Mouse (Mus musculus) heart, embryonic 12.5 days (tissue): ENCODE data around the gene Csrp1. TPM values are rescaled to one million over a fixed set of nuclear protein-coding genes. Genes with fewer than 3 reads are reported as not detected.

Source experiments
- ATAC-seq: fragments of 200-750 bp; cut with Nextera tagmentation; 2 replicates; pipeline ENCODE4 v1.8.0; 2017; ENCODE audit warnings: moderate TSS enrichment, moderate library complexity; ENCODE audit not compliant: insufficient number of reproducible peaks, low FRiP score
- H3K27ac ChIP-seq: fragments of 300-500 bp; sonication (generic); 2 replicates; pipeline ENCODE4 v1.5.1; 2016; ENCODE audit warnings: mild to moderate bottlenecking, moderate library complexity; ENCODE audit not compliant: poor library complexity, severe bottlenecking
- H3K27me3 ChIP-seq: fragments of 300-500 bp; sonication (generic); replicated peaks from 2 replicates; pipeline ENCODE4 v1.6.1; 2016; ENCODE audit warnings: mild to moderate bottlenecking, moderate library complexity
- H3K36me3 ChIP-seq: fragments of 300-500 bp; sonication (generic); 2 replicates; pipeline ENCODE4 v1.6.1; 2016; ENCODE audit warnings: mild to moderate bottlenecking, moderate library complexity
- H3K4me1 ChIP-seq: fragments of 300-500 bp; sonication (generic); replicated peaks from 2 replicates; pipeline ENCODE4 v1.6.1; 2016; ENCODE audit warnings: mild to moderate bottlenecking
- H3K4me2 ChIP-seq: fragments of 300-500 bp; sonication (generic); 2 replicates; pipeline ENCODE4 v1.6.1; 2016; ENCODE audit warnings: mild to moderate bottlenecking, moderate library complexity
- H3K4me3 ChIP-seq: fragments of 300-500 bp; sonication (generic); 2 replicates; pipeline ENCODE4 v1.5.1; 2016; ENCODE audit warnings: mild to moderate bottlenecking
- H3K9ac ChIP-seq: fragments of 300-500 bp; sonication (generic); 2 replicates; pipeline ENCODE4 v1.6.1; 2016; ENCODE audit warnings: mild to moderate bottlenecking, moderate library complexity
- H3K9me3 ChIP-seq: fragments of 300-500 bp; sonication (generic); replicated peaks from 2 replicates; pipeline ENCODE4 v1.6.1; 2016; ENCODE audit warnings: mild to moderate bottlenecking, moderate library complexity
- WGBS: fragments of 180-500 bp; shearing (Covaris S2); methylation state at CpG from one replicate; pipeline ENCODE4 v1.1.7; 2016; 5-methylcytosine and 5-hydroxymethylcytosine counted together
- polyA plus RNA-seq: library from polyadenylated mRNA; unstranded; fragments of >200 nt; fragmentation: Nextera tagmentation; extraction: Ambion mirVana; gene quantifications from 2 replicates; pipeline ENCODE4 v1.2.1, GENCODE M21; 2016

The Csrp1 gene
- polyA plus RNA-seq, 1 experiment from 2014 or later = 270 TPM

GRCm38 (mm10) chr1:135698046-135698445 is 21.8 kb upstream of the Csrp1 start:
- Histone ChIP-seq H3K27me3 (no peaks in the 10 kb centered on the region), H3K9me3 (no peaks in the 10 kb centered on the region), H3K36me3 (no peaks in the 10 kb centered on the region), H3K27ac (no peak overlapping the region), H3K4me3 (no peak overlapping the region), H3K9ac (no peak overlapping the region), H3K4me2 (peak overlapping the region; percentile 71; the same call in 1 of the 2 replicates), H3K4me1 (peaks cover 34% of the 10 kb centered on the region)
- ATAC-seq = no peak
- WGBS = 33% methylated on average over 6 of the region's 6 CpGs

GRCm38 (mm10) chr1:135698451-135698921 is 21.4 kb upstream of the Csrp1 start:
- 17% methylated on average over 11 of the region's 11 CpGs for WGBS
- no peak for ATAC-seq

GRCm38 (mm10) chr1:135698996-135699705 is 20.7 kb upstream of the Csrp1 start:
- ATAC-seq = peak; percentile 68
- 3% methylated on average over 29 of the region's 29 CpGs for WGBS
- Histone ChIP-seq H3K4me2 (peak overlapping the region; percentile 71), H3K9ac (peak overlapping the region; percentile 49), H3K36me3 (no peaks in the 10 kb centered on the region), H3K9me3 (no peaks in the 10 kb centered on the region), H3K27me3 (no peaks in the 10 kb centered on the region), H3K4me1 (peaks cover 34% of the 10 kb centered on the region), H3K27ac (no peak overlapping the region), H3K4me3 (peak overlapping the region; percentile 38)

More at GRCm38 (mm10) chr1:135698451-135698921, 21.4 kb upstream of the Csrp1 start:
- Histone ChIP-seq H3K36me3 (no peaks in the 10 kb centered on the region), H3K9ac (peak overlapping the region; percentile 49; the same call in 1 of the 2 replicates), H3K9me3 (no peaks in the 10 kb centered on the region), H3K4me1 (peaks cover 34% of the 10 kb centered on the region), H3K4me3 (peak overlapping the region; percentile 38; the same call in 1 of the 2 replicates), H3K27ac (no peak overlapping the region), H3K27me3 (no peaks in the 10 kb centered on the region), H3K4me2 (peak overlapping the region; percentile 71)

GRCm38 (mm10) chr1:135699892-135700291 is 20.0 kb upstream of the Csrp1 start:
- Histone ChIP-seq H3K4me2 (peak overlapping the region; percentile 71), H3K9ac (peak overlapping the region; percentile 49; the same call in 1 of the 2 replicates)
- whole genome bisulfite sequencing = 44% methylated on average over 2 of the region's 2 CpGs

GRCm38 (mm10) chr1:135700605-135701004 is 19.3 kb upstream of the Csrp1 start:
- no peaks in the 10 kb centered on the region for H3K36me3 ChIP-seq
- no peak; the same call in 1 of the 2 replicates for ATAC-seq
- H3K4me1 ChIP-seq = peaks cover 34% of the 10 kb centered on the region
- WGBS = 2% methylated on average over 7 of the region's 7 CpGs
- no peak overlapping the region for H3K27ac ChIP-seq
- H3K4me3 ChIP-seq = no peak overlapping the region
- no peaks in the 10 kb centered on the region for H3K9me3 ChIP-seq
- no peak overlapping the region for H3K9ac ChIP-seq
- H3K4me2 ChIP-seq = no peak overlapping the region
- no peaks in the 10 kb centered on the region for H3K27me3 ChIP-seq

More at GRCm38 (mm10) chr1:135699892-135700291, 20.0 kb upstream of the Csrp1 start:
- ATAC-seq = no peak
- Histone ChIP-seq H3K9me3 (no peaks in the 10 kb centered on the region), H3K4me1 (peaks cover 34% of the 10 kb centered on the region), H3K36me3 (no peaks in the 10 kb centered on the region), H3K27me3 (no peaks in the 10 kb centered on the region), H3K27ac (no peak overlapping the region), H3K4me3 (no peak overlapping the region)

- 45% methylated on average over 3 of the region's 3 CpGs for WGBS
- no peak for ATAC-seq
- Histone ChIP-seq H3K9me3 (no peaks in the 10 kb centered on the region), H3K36me3 (no peaks in the 10 kb centered on the region), H3K27ac (no peak overlapping the region), H3K4me2 (no peak overlapping the region), H3K4me3 (no peak overlapping the region), H3K4me1 (peaks cover 34% of the 10 kb centered on the region), H3K9ac (no peak overlapping the region), H3K27me3 (no peaks in the 10 kb centered on the region)
Measured at GRCm38 (mm10) chr1:135701314-135701713, 18.5 kb upstream of the Csrp1 start.

GRCm38 (mm10) chr1:135702722-135703121 is 17.1 kb upstream of the Csrp1 start:
- H3K4me3 ChIP-seq = no peak overlapping the region
- peaks cover 30% of the 10 kb centered on the region for H3K4me1 ChIP-seq
- H3K9me3 ChIP-seq = 0 out of 2 replicates have a peak, but pooled peaks cover 3% of the 10 kb centered on the region
- ATAC-seq = no peak
- no peaks in the 10 kb centered on the region for H3K36me3 ChIP-seq
- no peaks in the 10 kb centered on the region for H3K27me3 ChIP-seq
- 64% methylated on average over 2 of the region's 2 CpGs for WGBS
- H3K27ac ChIP-seq = no peak overlapping the region
- no peak overlapping the region for H3K4me2 ChIP-seq
- no peak overlapping the region for H3K9ac ChIP-seq

GRCm38 (mm10) chr1:135704317-135704821 is 15.5 kb upstream of the Csrp1 start:
- H3K27me3 ChIP-seq = no peaks in the 10 kb centered on the region
- no peak overlapping the region for H3K9ac ChIP-seq
- WGBS = 58% methylated on average over 3 of the region's 3 CpGs

GRCm38 (mm10) chr1:135708369-135708768 is 11.5 kb upstream of the Csrp1 start:
- Histone ChIP-seq H3K4me3 (no peak overlapping the region), H3K27me3 (no peaks in the 10 kb centered on the region), H3K9me3 (0 out of 2 replicates have a peak, but pooled peaks cover 3% of the 10 kb centered on the region), H3K4me1 (peaks cover 12% of the 10 kb centered on the region), H3K27ac (no peak overlapping the region), H3K36me3 (no peaks in the 10 kb centered on the region), H3K4me2 (peak overlapping the region; percentile 26), H3K9ac (no peak overlapping the region)
- 41% methylated on average over 4 of the region's 4 CpGs for WGBS
- no peak for ATAC-seq

More at GRCm38 (mm10) chr1:135704317-135704821, 15.5 kb upstream of the Csrp1 start:
- Histone ChIP-seq H3K4me1 (peaks cover 14% of the 10 kb centered on the region), H3K36me3 (no peaks in the 10 kb centered on the region), H3K4me2 (no peak overlapping the region), H3K4me3 (no peak overlapping the region), H3K9me3 (0 out of 2 replicates have a peak, but pooled peaks cover 3% of the 10 kb centered on the region), H3K27ac (no peak overlapping the region)
- no peak for ATAC-seq

- ATAC-seq = peak; percentile 72
- peaks cover 36% of the 10 kb centered on the region for H3K4me1 ChIP-seq
- H3K4me3 ChIP-seq = no peak overlapping the region
- H3K27ac ChIP-seq = peak overlapping the region; percentile 52; the same call in 1 of the 2 replicates
- 0 out of 2 replicates have a peak, but pooled peaks cover 3% of the 10 kb centered on the region for H3K9me3 ChIP-seq
- H3K9ac ChIP-seq = no peak overlapping the region
- H3K4me2 ChIP-seq = no peak overlapping the region
- H3K36me3 ChIP-seq = no peaks in the 10 kb centered on the region
- no peaks in the 10 kb centered on the region for H3K27me3 ChIP-seq
- WGBS = 17% methylated on average over 7 of the region's 7 CpGs
Measured at GRCm38 (mm10) chr1:135711126-135711525, 8.7 kb upstream of the Csrp1 start.

GRCm38 (mm10) chr1:135714028-135714815 is 5.6 kb upstream of the Csrp1 start:
- no peak overlapping the region for H3K9ac ChIP-seq
- H3K4me1 ChIP-seq = peaks cover 36% of the 10 kb centered on the region
- H3K9me3 ChIP-seq = no peaks in the 10 kb centered on the region
- H3K4me2 ChIP-seq = no peak overlapping the region
- H3K4me3 ChIP-seq = no peak overlapping the region
- peak overlapping the region; percentile 92 for H3K27ac ChIP-seq
- no peaks in the 10 kb centered on the region for H3K27me3 ChIP-seq
- WGBS = 48% methylated on average over 9 of the region's 9 CpGs
- ATAC-seq = no peak
- no peaks in the 10 kb centered on the region for H3K36me3 ChIP-seq
